Mouse (Mus musculus): ENCODE data around the gene Phactr1. TPM values are rescaled to one million over a fixed set of nuclear protein-coding genes. Genes with fewer than 3 reads are reported as not detected.
"Not testable (repeated sequence)": the region's sequence is repeated elsewhere in the genome, so short reads cannot be mapped to it uniquely, and the experiment has no call there.

The Phactr1 gene
- polyA plus RNA-seq, 1 experiment from 2014 or later = 17.1 TPM

DNA sequence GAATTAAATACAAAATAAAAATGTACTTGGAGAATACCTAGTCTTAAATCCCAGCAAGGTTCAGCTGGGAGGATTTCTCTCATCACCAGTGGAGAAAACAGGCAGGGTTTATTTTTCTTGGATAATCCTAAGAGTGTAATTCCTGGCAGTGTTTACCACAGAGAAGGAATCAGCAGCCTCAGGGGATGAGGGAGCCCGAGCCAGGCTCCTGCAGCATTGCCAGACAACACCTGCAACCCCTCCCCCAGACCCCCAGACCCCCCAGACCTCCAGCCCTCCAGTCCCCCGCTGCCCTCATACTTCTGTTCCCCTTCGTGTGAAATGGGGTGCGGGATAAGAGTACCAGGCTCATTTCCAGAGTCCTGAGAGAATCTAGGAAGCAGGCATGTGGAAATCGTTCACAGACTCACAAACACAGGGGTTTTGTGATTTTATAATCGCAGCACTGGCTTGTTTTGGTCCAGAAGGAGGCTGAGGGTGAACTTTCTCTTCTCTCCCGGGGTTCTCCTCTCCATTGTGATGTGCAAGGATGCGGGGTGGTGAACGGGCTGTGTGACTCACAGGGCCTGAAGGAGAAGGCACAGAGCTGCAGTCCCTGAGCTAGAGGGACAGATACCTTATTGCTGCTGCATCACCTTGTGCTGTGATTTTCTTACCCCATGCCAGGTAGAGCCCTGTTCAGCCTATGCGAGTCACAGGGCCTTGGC lies 249.3 kb downstream of the Phactr1 start:
- Histone ChIP-seq H3K9ac (no peak overlapping the region), H3K4me1 (peaks cover 21% of the 10 kb centered on the region; the same call in 1 of the 2 replicates), H3K4me3 (replicated peaks) (no peak overlapping the region), H3K36me3 (no peaks in the 10 kb centered on the region), H3K4me2 (replicated peaks) (no peak overlapping the region), H3K27me3 (no peaks in the 10 kb centered on the region), H3K9me3 (replicated peaks) (peaks cover 9% of the 10 kb centered on the region; the same call in 1 of the 2 replicates), H3K27ac (replicated peaks) (peak overlapping the region; percentile 48; the same call in 1 of the 2 replicates)
- ATAC-seq (ENCODE audit: insufficient number of reproducible peaks, low FRiP score, low TSS enrichment, low read depth) = no peak
- WGBS = 29% methylated on average over 10 of the region's 10 CpGs

DNA sequence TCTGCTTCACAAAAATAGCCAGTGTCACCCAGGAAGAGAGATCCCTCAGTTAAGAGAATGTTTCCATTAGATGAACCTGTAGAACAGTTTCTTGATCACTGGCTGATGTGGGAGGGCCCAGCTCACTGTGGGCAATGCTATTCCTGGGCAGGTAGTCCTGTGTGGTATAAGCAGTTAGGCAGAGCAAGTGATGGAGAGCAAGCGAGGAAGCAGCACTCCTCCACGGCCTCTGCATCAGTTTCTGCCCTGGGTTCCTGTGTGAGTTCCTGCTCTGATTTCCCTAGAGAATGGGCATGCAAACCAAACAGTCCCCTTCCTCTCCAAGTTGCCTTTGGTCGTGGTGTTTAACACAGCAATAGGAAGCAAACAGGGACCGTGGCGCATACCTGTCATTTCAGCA lies 251.6 kb downstream of the Phactr1 start:
- peaks cover 9% of the 10 kb centered on the region; the same call in 1 of the 2 replicates for H3K9me3 ChIP-seq (replicated peaks)
- no peak overlapping the region for H3K9ac ChIP-seq
- no peak overlapping the region for H3K4me3 ChIP-seq (replicated peaks)
- ATAC-seq (ENCODE audit: insufficient number of reproducible peaks, low FRiP score, low TSS enrichment, low read depth) = no peak
- no peak overlapping the region for H3K27ac ChIP-seq (replicated peaks)
- no peak overlapping the region for H3K4me2 ChIP-seq (replicated peaks)
- WGBS = 83% methylated on average over 5 of the region's 5 CpGs
- no peaks in the 10 kb centered on the region for H3K36me3 ChIP-seq
- no peaks in the 10 kb centered on the region for H3K27me3 ChIP-seq
- peaks cover 26% of the 10 kb centered on the region; the same call in 1 of the 2 replicates for H3K4me1 ChIP-seq

DNA sequence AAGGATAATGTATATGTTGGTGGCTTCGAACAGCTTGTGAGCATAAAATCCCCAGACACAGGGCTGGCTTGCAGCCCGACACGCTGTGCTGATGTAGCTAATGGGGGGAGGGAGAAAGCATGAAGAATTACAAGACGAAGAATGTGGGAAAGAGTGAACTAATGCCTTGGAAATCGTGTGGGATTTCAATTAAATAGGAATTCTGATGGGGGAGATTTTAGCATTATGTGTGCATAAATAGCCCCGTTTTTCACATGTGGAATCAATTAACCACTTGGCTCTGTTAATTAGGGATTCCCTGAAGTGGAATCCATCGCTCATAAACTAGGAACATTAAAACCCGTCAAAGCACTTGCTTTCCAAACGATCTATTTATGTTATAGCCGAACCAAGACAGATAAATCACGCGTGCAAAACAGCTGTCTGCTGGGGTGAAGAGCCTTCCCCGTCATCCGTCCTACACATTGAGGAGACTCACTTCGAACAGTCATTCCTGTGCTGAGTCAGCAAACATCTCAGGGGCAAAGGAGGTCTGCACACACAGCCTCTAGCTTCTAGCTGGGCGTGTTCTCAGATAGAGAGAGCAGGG lies 254.2 kb downstream of the Phactr1 start:
- Histone ChIP-seq H3K4me2 (replicated peaks) (peak overlapping the region; percentile 19; the same call in 1 of the 2 replicates), H3K36me3 (no peaks in the 10 kb centered on the region), H3K9me3 (replicated peaks) (no peaks in the 10 kb centered on the region), H3K27ac (replicated peaks) (0 out of 2 replicates have a peak overlapping the region, but pooled peaks have one; percentile 51), H3K27me3 (no peaks in the 10 kb centered on the region), H3K9ac (no peak overlapping the region), H3K4me3 (replicated peaks) (no peak overlapping the region), H3K4me1 (peaks cover 21% of the 10 kb centered on the region; the same call in 1 of the 2 replicates)
- peak; percentile 58; the same call in 1 of the 2 replicates for ATAC-seq (ENCODE audit: insufficient number of reproducible peaks, low FRiP score, low TSS enrichment, low read depth)
- 27% methylated on average over 16 of the region's 16 CpGs for WGBS

DNA sequence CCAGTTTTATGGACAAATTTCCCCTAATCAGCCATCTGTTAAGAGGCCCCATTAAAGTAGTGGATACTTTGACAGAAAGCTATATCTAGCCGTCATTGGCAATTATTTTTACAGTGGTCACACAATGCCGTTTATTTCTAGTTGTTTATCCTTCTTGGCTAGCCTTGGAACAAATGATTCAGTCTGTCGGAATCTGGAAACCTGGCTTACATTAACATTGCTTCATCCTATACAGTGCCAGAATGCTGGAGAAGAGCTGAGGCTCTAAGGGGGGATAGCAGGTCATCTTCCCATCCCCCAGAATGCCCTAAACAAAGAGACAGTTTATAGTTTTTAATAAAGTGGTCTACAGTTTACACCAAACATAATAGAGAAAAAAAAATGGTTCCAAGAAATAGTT lies 257.4 kb downstream of the Phactr1 start:
- WGBS = 50% methylated on average over 3 of the region's 3 CpGs
- H3K27me3 ChIP-seq = no peaks in the 10 kb centered on the region
- peaks cover 12% of the 10 kb centered on the region; the same call in 1 of the 2 replicates for H3K4me1 ChIP-seq
- H3K27ac ChIP-seq (replicated peaks) = no peak overlapping the region
- no peaks in the 10 kb centered on the region for H3K9me3 ChIP-seq (replicated peaks)
- H3K4me2 ChIP-seq (replicated peaks) = no peak overlapping the region
- no peaks in the 10 kb centered on the region for H3K36me3 ChIP-seq
- no peak overlapping the region for H3K4me3 ChIP-seq (replicated peaks)
- no peak for ATAC-seq (ENCODE audit: insufficient number of reproducible peaks, low FRiP score, low TSS enrichment, low read depth)
- no peak overlapping the region for H3K9ac ChIP-seq

DNA sequence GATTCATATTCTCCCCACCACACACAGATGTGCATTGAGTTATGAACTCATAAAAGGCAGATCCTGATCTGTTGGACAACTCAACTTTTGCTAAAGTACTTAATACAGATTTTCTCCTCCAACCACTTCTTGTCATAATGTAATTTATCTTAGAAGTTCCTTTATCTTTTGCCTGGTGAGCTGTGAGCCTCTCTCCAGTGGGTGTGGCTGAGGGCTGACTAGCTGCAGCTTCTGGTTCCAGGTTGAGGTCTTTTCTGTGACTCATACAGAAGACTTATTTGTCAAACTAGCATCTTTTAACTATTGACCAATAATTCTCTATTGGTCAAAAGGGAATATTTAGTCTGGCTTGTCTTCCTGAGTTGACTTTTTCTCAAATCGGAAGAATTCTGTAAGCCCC lies 257.9 kb downstream of the Phactr1 start:
- Histone ChIP-seq H3K4me2 (replicated peaks) (no peak overlapping the region), H3K27me3 (no peaks in the 10 kb centered on the region), H3K9me3 (replicated peaks) (no peaks in the 10 kb centered on the region), H3K36me3 (no peaks in the 10 kb centered on the region), H3K9ac (no peak overlapping the region), H3K27ac (replicated peaks) (no peak overlapping the region), H3K4me1 (peaks cover 12% of the 10 kb centered on the region; the same call in 1 of the 2 replicates), H3K4me3 (replicated peaks) (no peak overlapping the region)
- 90% methylated on average over 1 of the region's 1 CpGs for WGBS
- no peak for ATAC-seq (ENCODE audit: insufficient number of reproducible peaks, low FRiP score, low TSS enrichment, low read depth)

DNA sequence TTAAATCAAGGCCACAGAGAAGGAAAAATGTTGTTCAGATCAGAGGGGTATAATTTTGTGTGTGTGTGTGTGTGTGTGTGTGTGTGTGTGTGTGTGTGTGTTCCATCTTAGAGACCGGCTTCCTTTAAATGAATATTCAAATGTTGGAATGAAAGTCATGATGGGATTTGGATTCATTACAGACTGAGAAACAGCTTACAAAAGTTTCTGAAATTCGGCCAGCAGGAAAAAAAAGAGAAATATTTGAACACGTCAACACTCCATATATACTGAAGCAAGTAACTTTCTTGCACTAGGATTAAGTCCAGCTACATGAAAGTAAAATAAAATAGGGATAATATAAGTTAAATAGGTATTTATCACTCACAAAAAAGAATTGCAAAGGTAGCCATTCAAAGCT lies 259.8 kb downstream of the Phactr1 start:
- no peak overlapping the region for H3K4me3 ChIP-seq (replicated peaks)
- no peak overlapping the region for H3K27ac ChIP-seq (replicated peaks)
- H3K27me3 ChIP-seq = no peaks in the 10 kb centered on the region
- no peak overlapping the region for H3K9ac ChIP-seq
- no peak overlapping the region for H3K4me2 ChIP-seq (replicated peaks)
- H3K9me3 ChIP-seq (replicated peaks) = no peaks in the 10 kb centered on the region
- no peaks in the 10 kb centered on the region for H3K36me3 ChIP-seq
- 58% methylated on average over 3 of the region's 3 CpGs for WGBS
- ATAC-seq (ENCODE audit: insufficient number of reproducible peaks, low FRiP score, low TSS enrichment, low read depth) = no peak
- H3K4me1 ChIP-seq = no peaks in the 10 kb centered on the region

DNA sequence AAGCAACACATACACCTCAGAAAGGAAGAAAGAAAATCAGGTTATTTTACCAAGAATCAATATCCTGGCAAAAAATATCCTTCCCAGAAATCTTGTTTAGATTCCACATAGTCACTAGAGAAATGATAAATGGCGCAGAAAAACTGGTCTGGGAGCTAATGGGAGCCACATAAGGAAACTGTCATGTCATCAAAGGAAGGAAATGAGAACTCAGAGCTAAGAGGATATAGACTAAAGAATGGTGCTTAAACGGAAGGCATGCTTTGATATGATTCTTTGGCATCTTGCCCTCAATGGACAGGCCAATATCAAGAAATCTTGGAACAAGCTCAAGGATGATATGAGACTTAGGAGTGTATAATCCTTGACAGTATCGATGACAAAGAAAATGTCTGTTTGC lies 263.7 kb downstream of the Phactr1 start:
- H3K9me3 ChIP-seq (replicated peaks) = no peaks in the 10 kb centered on the region
- no peaks in the 10 kb centered on the region for H3K27me3 ChIP-seq
- no peak overlapping the region for H3K27ac ChIP-seq (replicated peaks)
- no peaks in the 10 kb centered on the region for H3K36me3 ChIP-seq
- no peak overlapping the region for H3K4me2 ChIP-seq (replicated peaks)
- H3K4me3 ChIP-seq (replicated peaks) = no peak overlapping the region
- no peak overlapping the region for H3K9ac ChIP-seq
- H3K4me1 ChIP-seq = 0 out of 2 replicates have a peak, but pooled peaks cover 3% of the 10 kb centered on the region
- 57% methylated on average over 3 of the region's 3 CpGs for WGBS
- ATAC-seq (ENCODE audit: insufficient number of reproducible peaks, low FRiP score, low TSS enrichment, low read depth) = no peak

DNA sequence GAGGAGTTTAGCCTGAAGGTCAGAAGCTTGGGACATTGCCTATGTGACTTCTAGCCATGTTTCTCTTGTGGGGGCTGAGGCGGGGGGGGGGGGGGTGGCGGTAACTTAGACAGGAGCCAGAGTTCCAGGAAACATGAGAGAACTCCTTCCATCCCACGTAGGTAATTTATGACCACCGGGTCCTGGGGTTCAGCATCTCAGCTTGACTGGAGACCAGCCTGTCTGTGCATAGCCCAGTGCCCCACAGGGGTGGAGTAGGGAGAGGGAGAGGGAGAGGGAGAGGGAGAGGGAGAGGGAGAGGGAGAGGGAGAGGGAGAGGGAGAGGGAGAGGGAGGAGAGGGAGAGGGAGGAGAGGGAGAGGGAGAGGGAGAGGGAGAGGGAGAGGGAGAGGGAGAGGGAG lies 264.8 kb downstream of the Phactr1 start:
- not testable (repeated sequence) for H3K27ac ChIP-seq (replicated peaks); H3K4me2 ChIP-seq (replicated peaks); H3K9ac ChIP-seq; H3K9me3 ChIP-seq (replicated peaks); H3K27me3 ChIP-seq; ATAC-seq (ENCODE audit: insufficient number of reproducible peaks, low FRiP score, low TSS enrichment, low read depth); H3K36me3 ChIP-seq; H3K4me3 ChIP-seq (replicated peaks); H3K4me1 ChIP-seq
- 63% methylated on average over 4 of the region's 4 CpGs for WGBS

DNA sequence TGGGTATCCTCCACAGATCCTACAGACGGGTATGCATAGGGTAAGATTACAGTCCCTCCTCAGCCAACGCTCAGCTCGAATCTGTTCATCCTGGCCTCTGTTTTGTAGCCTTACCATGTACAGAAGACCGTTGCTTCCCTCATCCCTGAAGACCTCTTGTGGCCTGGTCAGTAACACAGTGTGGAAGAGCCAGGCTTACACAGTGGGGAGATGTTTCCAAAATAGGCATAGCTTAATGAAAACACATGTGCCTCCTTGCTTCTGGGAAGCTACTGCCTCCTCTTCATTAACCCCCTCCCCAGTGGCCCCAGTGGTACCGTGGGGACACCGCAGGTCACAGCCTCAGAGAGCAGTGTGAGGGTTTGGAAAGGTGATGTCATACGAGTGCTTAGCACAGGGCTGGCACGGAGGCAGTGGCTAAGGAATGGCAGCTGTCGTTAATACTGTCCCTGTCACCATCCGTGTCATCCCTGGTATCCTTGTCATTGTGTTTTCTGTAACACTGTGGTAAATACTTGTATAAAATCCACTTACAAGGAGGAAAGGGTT lies 268.4 kb downstream of the Phactr1 start:
- H3K4me3 ChIP-seq (replicated peaks) = no peak overlapping the region
- no peak overlapping the region for H3K9ac ChIP-seq
- ATAC-seq (ENCODE audit: insufficient number of reproducible peaks, low FRiP score, low TSS enrichment, low read depth) = peak; percentile 54; the same call in 1 of the 2 replicates
- H3K27ac ChIP-seq (replicated peaks) = no peak overlapping the region
- H3K4me2 ChIP-seq (replicated peaks) = no peak overlapping the region
- no peaks in the 10 kb centered on the region for H3K9me3 ChIP-seq (replicated peaks)
- WGBS = 66% methylated on average over 10 of the region's 10 CpGs
- no peaks in the 10 kb centered on the region for H3K36me3 ChIP-seq
- H3K4me1 ChIP-seq = 0 out of 2 replicates have a peak, but pooled peaks cover 3% of the 10 kb centered on the region
- H3K27me3 ChIP-seq = no peaks in the 10 kb centered on the region

DNA sequence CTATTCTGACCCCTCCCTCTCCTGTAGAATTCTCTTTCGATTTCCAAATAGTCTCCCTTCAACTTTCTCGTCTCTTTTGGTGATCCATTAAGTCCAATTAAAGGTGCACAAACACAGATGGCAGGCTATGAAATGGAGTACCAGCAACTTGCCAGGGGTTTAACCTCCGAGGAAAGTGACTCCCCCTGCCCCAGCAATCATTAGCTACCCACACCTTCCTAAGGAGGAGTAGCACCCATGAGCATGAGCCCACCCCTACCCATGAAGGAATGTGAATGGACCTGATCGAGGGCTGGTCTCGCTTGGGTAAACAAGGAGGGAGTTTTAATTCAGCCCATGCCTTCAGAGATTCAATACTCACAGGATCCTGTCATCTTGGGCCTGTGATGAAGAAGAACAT lies 268.9 kb downstream of the Phactr1 start:
- H3K4me3 ChIP-seq (replicated peaks) = no peak overlapping the region
- no peak overlapping the region for H3K9ac ChIP-seq
- H3K4me1 ChIP-seq = 0 out of 2 replicates have a peak, but pooled peaks cover 3% of the 10 kb centered on the region
- ATAC-seq (ENCODE audit: insufficient number of reproducible peaks, low FRiP score, low TSS enrichment, low read depth) = no peak
- 68% methylated on average over 5 of the region's 5 CpGs for WGBS
- H3K36me3 ChIP-seq = no peaks in the 10 kb centered on the region
- H3K27ac ChIP-seq (replicated peaks) = no peak overlapping the region
- no peak overlapping the region for H3K4me2 ChIP-seq (replicated peaks)
- H3K27me3 ChIP-seq = no peaks in the 10 kb centered on the region
- H3K9me3 ChIP-seq (replicated peaks) = no peaks in the 10 kb centered on the region

DNA sequence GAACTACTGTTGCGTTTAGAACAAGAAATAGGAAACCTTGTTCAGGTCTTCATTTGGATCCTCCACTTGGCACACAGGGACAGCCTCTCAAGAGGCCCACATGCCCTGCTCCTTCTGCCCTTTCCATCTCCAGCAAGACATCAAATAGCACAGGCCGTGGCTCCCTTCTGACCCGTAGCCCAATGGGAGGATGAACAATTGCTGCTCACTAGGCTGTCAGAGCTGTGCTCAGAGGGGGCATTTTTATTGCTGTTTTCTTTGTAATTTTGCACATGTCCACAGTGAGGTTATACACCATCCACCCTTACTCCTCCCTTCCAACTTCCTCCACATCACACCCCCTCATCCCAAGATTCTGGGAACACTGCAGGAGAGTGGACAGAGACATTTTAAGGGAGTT lies 269.6 kb downstream of the Phactr1 start:
- Histone ChIP-seq H3K27me3 (no peaks in the 10 kb centered on the region), H3K4me3 (replicated peaks) (no peak overlapping the region), H3K27ac (replicated peaks) (no peak overlapping the region), H3K4me1 (0 out of 2 replicates have a peak, but pooled peaks cover 3% of the 10 kb centered on the region), H3K4me2 (replicated peaks) (no peak overlapping the region), H3K36me3 (no peaks in the 10 kb centered on the region), H3K9me3 (replicated peaks) (no peaks in the 10 kb centered on the region), H3K9ac (no peak overlapping the region)
- WGBS = 82% methylated on average over 3 of the region's 3 CpGs
- no peak for ATAC-seq (ENCODE audit: insufficient number of reproducible peaks, low FRiP score, low TSS enrichment, low read depth)
